Mouse (Mus musculus) neural tube, embryonic 15.5 days (tissue): ENCODE measurements around the gene Elmod3. TPM values are rescaled to one million over a fixed set of nuclear protein-coding genes. Genes with fewer than 3 reads are reported as not detected.

Experiments
- ATAC-seq: fragments of 200-750 bp; cut with Nextera tagmentation; 2 replicates; pipeline ENCODE4 v1.8.0; 2017; ENCODE audit warnings: mild to moderate bottlenecking, moderate TSS enrichment, moderate library complexity; ENCODE audit not compliant: low FRiP score
- H3K27ac ChIP-seq: fragments of 300-500 bp; sonication (generic); replicated peaks from 2 replicates; pipeline ENCODE4 v1.5.1; 2015; ENCODE audit warnings: mild to moderate bottlenecking, inconsistent platforms
- H3K27me3 ChIP-seq: fragments of 300-500 bp; sonication (generic); replicated peaks from 2 replicates; pipeline ENCODE4 v1.6.1; 2015; ENCODE audit warnings: inconsistent platforms
- H3K36me3 ChIP-seq: fragments of 300-500 bp; sonication (generic); 2 replicates; pipeline ENCODE4 v1.6.1; 2015; ENCODE audit warnings: inconsistent platforms
- H3K4me1 ChIP-seq: fragments of 300-500 bp; sonication (generic); 2 replicates; pipeline ENCODE4 v1.6.1; 2015; ENCODE audit warnings: inconsistent platforms
- H3K4me2 ChIP-seq: fragments of 300-500 bp; sonication (generic); 2 replicates; pipeline ENCODE4 v1.6.1; 2015; ENCODE audit warnings: inconsistent platforms, mild to moderate bottlenecking, moderate library complexity
- H3K4me3 ChIP-seq: fragments of 300-500 bp; sonication (generic); replicated peaks from 2 replicates; pipeline ENCODE4 v1.5.1; 2015; ENCODE audit warnings: mild to moderate bottlenecking, inconsistent platforms
- H3K9ac ChIP-seq: fragments of 300-500 bp; sonication (generic); replicated peaks from 2 replicates; pipeline ENCODE4 v1.6.1; 2015; ENCODE audit warnings: mild to moderate bottlenecking, inconsistent platforms
- H3K9me3 ChIP-seq: fragments of 300-500 bp; sonication (generic); replicated peaks from 2 replicates; pipeline ENCODE4 v1.6.1; 2016; ENCODE audit warnings: inconsistent platforms
- WGBS: fragments of 180-500 bp; shearing (Covaris S2); methylation state at CpG from one replicate; pipeline ENCODE4 v1.1.7; 2015; ENCODE audit warnings: mixed read lengths; 5-methylcytosine and 5-hydroxymethylcytosine counted together
- polyA plus RNA-seq: library from polyadenylated mRNA; unstranded; fragments of >200 nt; fragmentation: Nextera tagmentation; extraction: Ambion mirVana; gene quantifications from 2 replicates; pipeline ENCODE4 v1.2.1, GENCODE M21; 2015

Gene Elmod3
- polyA plus RNA-seq, result 14.3 and 16.6 TPM in 2 replicates

DNA sequence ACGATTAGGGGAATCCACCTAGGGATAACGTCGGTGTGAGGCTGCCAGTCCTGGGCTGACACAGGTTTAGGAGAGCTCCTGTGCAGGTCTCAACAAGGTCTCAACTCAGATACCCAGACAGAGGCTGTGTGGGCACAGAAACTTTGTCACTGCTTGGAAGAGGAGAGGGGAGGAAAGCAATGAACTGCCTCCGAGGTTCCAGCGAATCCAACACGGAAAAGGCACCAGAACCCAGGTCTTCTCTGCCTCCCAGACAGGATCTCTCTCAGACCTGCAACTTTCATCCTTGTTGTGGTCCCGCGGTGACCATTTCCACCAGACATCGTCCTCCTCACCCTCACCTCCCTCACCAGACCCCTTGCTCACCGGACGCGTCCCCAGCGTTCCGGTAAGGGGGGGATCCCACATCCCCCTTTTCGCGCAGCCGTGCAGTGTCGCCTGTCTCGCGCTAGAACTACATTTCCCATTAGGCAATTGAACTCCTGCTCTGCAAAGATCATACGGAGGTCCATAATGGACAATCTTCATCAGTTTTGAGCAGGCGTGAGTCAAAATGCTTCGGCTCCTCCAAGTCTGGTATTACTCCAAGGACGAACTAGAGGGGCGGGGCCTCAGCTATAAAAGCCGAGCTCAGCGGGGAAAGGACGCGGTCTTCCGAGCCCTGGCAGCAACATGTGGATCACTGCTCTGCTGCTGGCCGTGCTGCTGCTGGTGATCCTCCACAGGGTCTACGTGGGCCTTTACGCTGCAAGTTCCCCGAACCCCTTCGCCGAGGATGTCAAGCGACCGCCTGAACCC, at the start of gene Elmod3, which contains the start of gene Retsat:
Elmod3 (minus strand) TSS at position 458 of the 798 bp plus-strand sequence.
Retsat (plus strand) TSS at position 520 of the 798 bp plus-strand sequence.
- peak; percentile 93 for ATAC-seq
- WGBS, result under 1% methylated on average over 38 of the region's 38 CpGs
- Histone ChIP-seq H3K36me3 (no peaks in the 10 kb centered on the region), H3K9me3 (no peaks in the 10 kb centered on the region), H3K9ac (peak within 1 kb of the TSS; percentile 74), H3K4me3 (peak within 1 kb of the TSS; percentile 73), H3K4me2 (peak within 1 kb of the TSS; percentile 85), H3K27ac (peak within 1 kb of the TSS; percentile 79), H3K27me3 (no peaks in the 10 kb centered on the region), H3K4me1 (peaks cover 24% of the 10 kb centered on the region)

DNA sequence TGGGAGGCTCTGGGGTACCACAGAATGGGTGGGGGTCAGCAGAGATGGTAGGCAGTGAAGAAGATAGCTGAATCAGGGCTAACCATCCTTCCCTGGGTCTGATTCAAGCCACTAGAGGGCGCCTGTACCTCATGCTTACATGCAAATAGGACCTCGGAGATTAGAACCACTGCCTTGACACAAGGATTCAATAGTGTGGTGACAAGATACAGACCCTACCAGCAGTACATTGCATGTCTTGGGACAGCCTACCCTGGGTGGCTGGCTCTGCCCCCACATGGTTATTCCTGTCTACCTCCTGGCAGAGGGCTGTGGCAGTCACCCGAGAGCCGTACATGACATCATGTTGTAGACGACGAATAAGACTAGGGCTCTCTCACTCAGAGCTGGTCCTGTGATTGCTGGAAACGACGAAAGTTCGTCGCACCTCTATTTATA, 49.2 kb upstream of the Elmod3 start:
- Histone ChIP-seq H3K4me3 (no peak overlapping the region), H3K9me3 (no peaks in the 10 kb centered on the region), H3K4me2 (no peak overlapping the region), H3K4me1 (peaks cover 13% of the 10 kb centered on the region; the same call in 1 of the 2 replicates), H3K9ac (no peak overlapping the region), H3K36me3 (no peaks in the 10 kb centered on the region), H3K27ac (no peak overlapping the region), H3K27me3 (no peaks in the 10 kb centered on the region)
- ATAC-seq, result peak; percentile 74
- 59% methylated on average over 10 of the region's 10 CpGs for WGBS

DNA sequence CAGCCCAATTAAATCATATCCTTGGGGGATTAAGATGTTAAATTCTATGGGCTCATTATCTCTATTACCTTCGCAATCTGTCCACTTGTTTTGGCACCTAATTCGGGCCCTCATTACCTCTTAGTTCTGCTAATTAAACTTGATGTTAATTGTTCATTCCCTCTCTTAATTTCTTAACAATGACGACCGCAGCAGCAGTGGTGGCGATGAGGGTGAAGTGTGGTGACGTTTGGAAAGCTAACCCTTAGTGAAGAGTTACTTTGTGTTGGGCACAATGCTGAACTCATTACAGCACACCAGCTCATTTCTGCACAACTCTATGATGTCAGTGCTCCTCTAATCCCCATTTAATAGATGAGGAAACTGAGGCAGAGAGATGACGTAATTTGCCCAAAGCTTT, 47.2 kb upstream of the Elmod3 start:
- H3K27me3 ChIP-seq, result no peaks in the 10 kb centered on the region
- 0 out of 2 replicates have a peak, but pooled peaks have one; percentile 22 for ATAC-seq
- no peak overlapping the region for H3K4me3 ChIP-seq
- no peak overlapping the region for H3K9ac ChIP-seq
- no peaks in the 10 kb centered on the region for H3K36me3 ChIP-seq
- 59% methylated on average over 7 of the region's 7 CpGs for WGBS
- peaks cover 8% of the 10 kb centered on the region; the same call in 1 of the 2 replicates for H3K4me1 ChIP-seq
- H3K27ac ChIP-seq, result no peak overlapping the region
- no peak overlapping the region for H3K4me2 ChIP-seq
- H3K9me3 ChIP-seq, result no peaks in the 10 kb centered on the region

DNA sequence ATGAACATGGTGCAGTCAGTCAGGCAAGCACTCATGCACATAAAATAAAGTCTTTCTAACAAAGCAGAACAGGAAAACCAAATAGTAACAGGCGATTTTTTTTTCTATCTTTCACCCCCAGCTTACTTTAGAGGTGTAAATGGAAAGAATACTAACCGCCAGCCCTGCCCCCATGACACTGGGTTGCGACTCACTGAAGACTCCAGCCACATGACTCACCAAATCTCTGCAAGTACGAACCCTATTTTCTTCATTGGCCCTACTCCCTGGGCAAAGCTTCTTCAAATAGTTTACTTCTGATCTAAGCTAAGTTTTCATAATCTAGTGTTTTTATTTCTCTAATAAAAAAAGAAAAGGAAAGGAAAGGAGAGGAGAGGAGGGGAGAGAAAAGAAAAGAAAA, 46.4 kb upstream of the Elmod3 start:
- Histone ChIP-seq H3K4me2 (no peak overlapping the region), H3K4me3 (no peak overlapping the region), H3K27ac (no peak overlapping the region), H3K9ac (no peak overlapping the region), H3K4me1 (peaks cover 6% of the 10 kb centered on the region; the same call in 1 of the 2 replicates), H3K9me3 (no peaks in the 10 kb centered on the region), H3K27me3 (no peaks in the 10 kb centered on the region), H3K36me3 (no peaks in the 10 kb centered on the region)
- no peak for ATAC-seq
- 84% methylated on average over 4 of the region's 4 CpGs for WGBS

DNA sequence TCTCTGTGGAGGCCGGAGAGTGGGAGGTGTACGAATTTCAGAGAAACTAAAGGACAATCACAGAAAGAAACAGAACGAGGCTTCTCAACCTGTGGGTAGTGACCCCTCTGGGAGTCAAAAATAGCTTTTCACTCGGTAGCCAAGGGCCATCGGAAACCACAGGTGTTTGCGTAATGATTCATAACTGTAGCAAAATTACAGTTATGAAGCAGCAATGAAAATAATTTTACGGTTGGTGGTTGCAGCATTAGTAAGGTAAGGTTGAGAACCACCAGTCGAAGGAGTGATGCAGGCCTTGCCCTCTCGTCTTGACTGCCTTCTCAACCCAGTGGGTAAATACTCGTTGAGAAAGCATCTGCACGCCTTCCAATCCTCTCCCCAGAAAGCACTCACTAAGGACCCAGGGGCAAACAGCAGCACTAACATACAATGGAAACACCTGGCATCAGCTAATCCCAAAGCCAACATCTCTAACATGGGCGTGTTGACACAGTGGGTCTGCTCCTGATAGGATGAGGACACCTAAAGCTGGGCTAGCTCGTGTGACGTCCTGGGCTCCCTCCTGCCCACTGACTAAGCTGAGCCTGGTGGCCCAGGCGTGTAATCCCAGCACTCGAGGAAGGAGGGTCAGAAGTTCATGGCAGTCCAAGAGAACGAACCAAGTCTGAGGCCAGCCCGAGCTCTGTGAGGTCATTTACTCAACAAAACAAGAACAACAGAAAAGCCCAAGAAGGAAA, 43.2 kb upstream of the Elmod3 start:
- Histone ChIP-seq H3K9ac (no peak overlapping the region), H3K4me3 (no peak overlapping the region), H3K4me2 (no peak overlapping the region), H3K9me3 (no peaks in the 10 kb centered on the region), H3K4me1 (no peaks in the 10 kb centered on the region), H3K27ac (no peak overlapping the region), H3K27me3 (no peaks in the 10 kb centered on the region), H3K36me3 (no peaks in the 10 kb centered on the region)
- 81% methylated on average over 18 of the region's 18 CpGs for WGBS
- ATAC-seq, result no peak

DNA sequence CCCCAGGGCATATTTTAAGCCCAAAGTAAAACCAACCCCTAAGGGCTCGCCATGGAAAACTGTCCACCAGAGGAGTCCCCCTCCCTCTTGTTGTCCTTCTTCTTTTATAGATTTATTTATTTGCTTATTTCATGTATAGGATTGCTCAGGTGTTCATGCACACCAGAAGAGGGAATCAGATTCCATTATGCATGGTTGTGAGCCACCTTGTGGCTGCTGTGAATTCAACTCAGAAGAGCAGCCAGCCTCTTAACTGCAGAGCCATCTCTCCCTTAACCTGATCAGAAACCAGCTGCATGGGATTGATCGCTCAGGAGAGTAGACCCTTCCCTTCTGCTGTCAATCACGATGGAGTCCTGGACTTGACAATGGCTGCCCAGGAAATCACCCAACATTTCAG, 38.7 kb upstream of the Elmod3 start:
- H3K36me3 ChIP-seq, result no peaks in the 10 kb centered on the region
- WGBS, result 84% methylated on average over 3 of the region's 3 CpGs
- no peak overlapping the region for H3K4me3 ChIP-seq
- H3K4me2 ChIP-seq, result no peak overlapping the region
- no peak overlapping the region for H3K9ac ChIP-seq
- no peaks in the 10 kb centered on the region for H3K4me1 ChIP-seq
- no peak for ATAC-seq
- no peaks in the 10 kb centered on the region for H3K27me3 ChIP-seq
- H3K9me3 ChIP-seq, result no peaks in the 10 kb centered on the region
- H3K27ac ChIP-seq, result no peak overlapping the region

DNA sequence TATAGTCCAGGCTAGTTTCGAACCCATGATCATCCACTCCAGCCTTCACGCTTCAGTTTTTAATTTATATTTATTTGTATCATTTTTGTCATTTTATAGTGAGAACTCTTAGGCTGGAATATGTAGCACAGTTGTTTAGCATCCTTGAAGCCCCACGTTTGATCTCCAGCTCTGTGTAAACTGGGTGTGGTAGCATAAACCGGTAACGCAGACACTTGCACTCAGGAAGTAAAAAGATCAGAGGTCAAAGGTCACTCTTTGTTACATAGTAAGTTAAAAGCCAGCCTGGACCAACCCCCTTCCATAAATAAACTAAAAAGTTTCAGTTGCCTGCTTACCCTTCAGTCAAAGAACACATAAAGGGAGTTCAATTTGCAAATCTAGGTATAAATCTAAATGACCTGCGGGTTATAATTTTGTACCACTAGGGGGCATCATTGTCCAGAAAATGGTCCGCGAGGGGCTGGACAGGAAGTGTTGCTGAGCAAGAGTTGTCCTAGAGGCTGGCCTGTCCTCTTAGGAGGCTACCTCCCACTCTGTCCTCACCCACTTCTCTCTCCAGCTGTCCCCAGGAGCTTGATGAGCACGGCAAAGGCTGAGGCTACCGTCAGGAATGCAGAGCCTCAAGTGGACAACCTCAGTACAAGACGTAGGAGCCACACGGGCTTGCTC, 37.7 kb upstream of the Elmod3 start:
- Histone ChIP-seq H3K27ac (no peak overlapping the region), H3K9ac (no peak overlapping the region), H3K9me3 (no peaks in the 10 kb centered on the region), H3K4me2 (no peak overlapping the region), H3K27me3 (no peaks in the 10 kb centered on the region), H3K36me3 (no peaks in the 10 kb centered on the region), H3K4me1 (no peaks in the 10 kb centered on the region), H3K4me3 (no peak overlapping the region)
- peak; percentile 70 for ATAC-seq
- WGBS, result 46% methylated on average over 12 of the region's 12 CpGs

DNA sequence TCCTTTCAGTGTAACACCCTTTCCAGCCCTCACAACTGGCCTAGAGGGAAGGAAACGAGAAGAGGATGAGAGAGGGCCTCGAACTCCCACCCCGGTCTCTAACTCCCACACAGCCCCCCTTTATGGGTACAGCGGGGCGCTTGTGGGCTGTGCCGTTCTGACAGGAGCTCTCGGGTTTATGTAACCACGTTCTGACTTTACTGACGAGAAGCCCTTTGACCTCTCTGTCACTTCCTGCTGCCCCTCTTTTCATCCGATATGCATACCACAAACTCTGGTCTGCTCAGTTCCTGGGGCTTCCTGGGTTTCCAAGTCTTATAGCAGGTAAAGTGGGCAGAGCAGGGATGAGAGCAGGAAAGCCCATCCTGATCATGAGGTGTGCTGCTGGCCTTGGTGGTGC, 36.1 kb upstream of the Elmod3 start:
- H3K9me3 ChIP-seq, result no peaks in the 10 kb centered on the region
- H3K36me3 ChIP-seq, result no peaks in the 10 kb centered on the region
- H3K4me3 ChIP-seq, result no peak overlapping the region
- H3K9ac ChIP-seq, result no peak overlapping the region
- no peak overlapping the region for H3K27ac ChIP-seq
- no peaks in the 10 kb centered on the region for H3K27me3 ChIP-seq
- no peaks in the 10 kb centered on the region for H3K4me1 ChIP-seq
- H3K4me2 ChIP-seq, result no peak overlapping the region
- 79% methylated on average over 10 of the region's 10 CpGs for WGBS
- ATAC-seq, result no peak

DNA sequence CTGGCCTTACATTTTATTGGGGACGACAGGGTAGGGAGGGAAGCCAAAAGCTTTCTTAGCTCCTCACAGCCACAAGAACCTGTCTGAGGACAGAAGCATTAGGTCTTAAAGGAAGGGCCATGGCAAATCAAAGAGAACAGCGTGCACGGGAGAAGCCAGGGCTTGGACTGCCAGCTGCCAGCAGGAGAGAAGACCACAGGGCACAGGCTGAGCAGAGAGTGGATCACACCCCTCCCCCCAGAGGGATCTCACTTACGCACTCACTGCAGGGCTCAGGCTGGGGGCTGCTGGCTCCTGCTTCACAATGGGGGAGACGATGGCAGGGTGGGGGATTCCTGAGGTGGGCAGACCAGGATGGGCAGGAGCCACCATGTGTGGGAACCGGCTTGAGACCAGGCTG, 33.5 kb upstream of the Elmod3 start:
- Histone ChIP-seq H3K4me3 (no peak overlapping the region), H3K4me1 (no peaks in the 10 kb centered on the region), H3K9ac (no peak overlapping the region), H3K27me3 (no peaks in the 10 kb centered on the region), H3K4me2 (no peak overlapping the region), H3K27ac (no peak overlapping the region), H3K36me3 (no peaks in the 10 kb centered on the region), H3K9me3 (no peaks in the 10 kb centered on the region)
- ATAC-seq, result no peak
- 72% methylated on average over 6 of the region's 6 CpGs for WGBS

DNA sequence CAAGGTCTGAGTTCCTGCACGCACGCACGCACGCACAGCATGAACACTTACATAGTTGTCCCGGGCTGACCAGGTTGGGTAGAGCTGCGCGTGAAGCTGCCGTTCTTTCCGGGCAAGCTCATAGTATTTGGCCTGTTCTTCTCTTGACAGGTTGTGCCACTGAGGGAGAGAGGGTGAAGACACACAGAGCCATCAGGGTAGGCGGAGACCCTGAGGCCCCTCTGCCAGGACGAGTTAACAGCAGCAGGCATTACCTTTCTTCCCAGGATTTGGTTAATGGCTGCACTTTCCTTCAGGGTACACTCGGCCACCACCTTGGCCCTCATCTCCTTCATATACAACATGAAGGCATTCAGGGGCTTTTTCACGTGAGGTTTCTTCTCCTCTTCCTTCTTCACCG, 32.7 kb upstream of the Elmod3 start:
- Histone ChIP-seq H3K4me2 (no peak overlapping the region), H3K27ac (no peak overlapping the region), H3K4me3 (no peak overlapping the region), H3K9ac (0 out of 2 replicates have a peak overlapping the region, but pooled peaks have one; percentile 17), H3K9me3 (no peaks in the 10 kb centered on the region), H3K4me1 (no peaks in the 10 kb centered on the region), H3K27me3 (no peaks in the 10 kb centered on the region), H3K36me3 (no peaks in the 10 kb centered on the region)
- ATAC-seq, result no peak
- WGBS, result 90% methylated on average over 14 of the region's 14 CpGs

DNA sequence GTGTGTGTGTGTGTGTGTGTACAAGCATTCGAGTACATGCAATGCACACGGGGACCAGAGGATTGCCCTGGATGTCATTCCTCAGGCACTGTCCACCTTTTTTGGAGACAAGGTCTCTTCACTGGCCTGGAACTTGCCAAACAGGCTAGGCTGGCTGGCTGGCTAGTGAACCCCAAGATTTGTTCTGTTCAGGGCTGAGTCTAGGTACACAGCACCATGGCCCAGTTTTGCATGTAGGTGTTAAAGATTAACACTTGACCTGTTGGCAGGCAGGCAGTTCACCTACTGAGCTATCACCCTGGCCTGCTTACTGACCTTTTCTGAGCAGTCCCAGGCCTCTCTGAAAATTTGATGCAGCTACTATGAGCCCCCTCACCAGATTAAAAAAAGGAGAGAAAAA, 32.2 kb upstream of the Elmod3 start:
- 96% methylated on average over 2 of the region's 2 CpGs for WGBS

More for the DNA sequence above, 32.2 kb upstream of the Elmod3 start:
- no peak overlapping the region for H3K27ac ChIP-seq
- H3K4me2 ChIP-seq, result no peak overlapping the region
- H3K9me3 ChIP-seq, result no peaks in the 10 kb centered on the region
- H3K36me3 ChIP-seq, result no peaks in the 10 kb centered on the region
- no peak overlapping the region for H3K9ac ChIP-seq
- H3K27me3 ChIP-seq, result no peaks in the 10 kb centered on the region
- no peak for ATAC-seq
- H3K4me3 ChIP-seq, result no peak overlapping the region
- H3K4me1 ChIP-seq, result no peaks in the 10 kb centered on the region
